Mouse (Mus musculus): Measurements from ENCODE around the gene Cacna1h.

DNA sequence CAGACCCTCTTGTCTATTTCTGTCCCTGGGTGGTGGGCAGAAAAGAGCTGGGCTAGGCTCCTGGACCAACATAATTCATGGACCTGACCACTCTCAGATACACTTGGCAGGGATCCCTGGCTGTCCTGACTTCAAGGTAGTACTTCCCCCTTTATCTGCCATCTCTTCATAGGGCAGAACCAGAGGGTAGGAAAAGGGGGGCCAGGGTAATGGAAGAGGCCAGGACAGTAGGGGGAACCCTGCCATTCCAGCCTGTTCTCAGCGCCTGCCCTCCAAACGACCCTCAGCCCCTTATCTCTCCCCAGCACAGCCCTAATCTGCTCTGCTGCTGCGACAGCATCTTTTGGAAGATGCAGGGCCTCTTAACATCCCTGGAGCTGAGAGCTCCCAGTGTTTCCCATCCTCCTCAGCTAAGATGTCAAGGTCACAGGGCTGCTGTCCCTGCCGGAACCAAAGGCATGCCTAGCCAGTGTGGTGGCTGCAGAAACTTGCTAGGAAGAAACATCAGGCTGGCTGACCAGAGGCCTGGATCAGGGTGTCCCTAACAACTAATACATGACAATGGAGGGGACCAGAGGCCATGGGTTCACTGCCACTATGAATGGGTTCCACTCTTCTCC, 29.9 kb upstream of the Cacna1h start:
- no peak for TF ChIP-seq POLR2A (IDR thresholded peaks at IDR 0.05; ENCODE audit: borderline replicate concordance, extremely low read depth, insufficient read depth, insufficient read length, poor library complexity, severe bottlenecking)
- TF ChIP-seq CTCF (IDR thresholded peaks at IDR 0.05; ENCODE audit: borderline replicate concordance, extremely low read depth, insufficient read depth, insufficient read length), result no peak

Measured in brain, embryonic 14.5 days (tissue).